In genomic region chr8:105373032-105373431, GRCm38 (mm10) we compare ENCODE assay signal across 14 mouse cellular contexts. TPM values are rescaled to one million over a fixed set of nuclear protein-coding genes. Genes with fewer than 3 reads are reported as not detected.
DNase-seq lines count a peak whose midpoint lies in the region; ATAC-seq lines count a peak whose summit lies in the region.
"Had no signal": no experiment of that assay in that cellular context is flagged by ENCODE, and none has a peak within 500 bp of the region (broad histone marks: within the 10 kb centered on the region; RNA-seq: fewer than 3 reads in every experiment).

Gene Plekhg4, plus strand, starts transcription at chr8:105373274.

- H3K27ac ChIP-seq in limb, embryonic 11.5 days (replicated peaks; ENCODE audit: low read depth, low read length) = no peak within 1 kb of the TSS
- H3K27ac ChIP-seq: heart, embryonic 15.5 days; kidney, embryonic 15.5 days had no signal

- peak within 1 kb of the TSS; percentile 36; the same call in 1 of the 2 replicates for H3K4me2 ChIP-seq in limb, embryonic 11.5 days (ENCODE audit: low read depth, severe bottlenecking)

- H3K36me3 ChIP-seq in limb, embryonic 11.5 days (ENCODE audit: control insufficient read depth, insufficient read depth, low read length) = no peaks in the 10 kb centered on the region
- H3K36me3 ChIP-seq: heart, embryonic 15.5 days; kidney, embryonic 15.5 days had no signal

- H3K9me3 ChIP-seq in limb, embryonic 11.5 days (ENCODE audit: control insufficient read depth, low read length) = no peaks in the 10 kb centered on the region
- H3K9me3 ChIP-seq: heart, embryonic 15.5 days; kidney, embryonic 15.5 days had no signal

- H3K4me3 ChIP-seq in limb, embryonic 11.5 days (ENCODE audit: low read depth, low read length) = no peak within 1 kb of the TSS

- no peak within 1 kb of the TSS for H3K9ac ChIP-seq in limb, embryonic 11.5 days (ENCODE audit: low read length)
- H3K9ac ChIP-seq: heart, embryonic 15.5 days; kidney, embryonic 15.5 days; liver, postnatal 0 days had no signal

- 0 out of 2 replicates have a peak, but pooled peaks cover 4% of the 10 kb centered on the region for H3K4me1 ChIP-seq in limb, embryonic 11.5 days (ENCODE audit: control insufficient read depth, insufficient read depth, low read length)

- intact Hi-C loops in heart, postnatal 10 days (cut with DNase I) = no loop called here

- no peak for ATAC-seq in limb, embryonic 11.5 days (ENCODE audit: insufficient number of reproducible peaks, low FRiP score, low TSS enrichment, low read depth)
- ATAC-seq: liver, postnatal 0 days had no signal

- WGBS in limb, embryonic 11.5 days = 56% methylated on average over 2 of the region's 2 CpGs

- DNase-seq in heart, adult 11 months = peak; percentile 72
- no peak for DNase-seq in heart, postnatal 10 days
- DNase-seq in 3134 (ENCODE audit: extremely low read depth, insufficient read length, low spot score) = peak; percentile 83
- peak; percentile 67 for DNase-seq in adrenal gland, postnatal 14 days
- no peak for DNase-seq in limb, embryonic 11.5 days (ENCODE audit: low spot score)
- DNase-seq in urinary bladder, postnatal 4 days (ENCODE audit: low spot score in 2 of 2) = no peak
- no peak for DNase-seq in lung, postnatal 14 days
- no peak for DNase-seq in lung, adult 18-20 months
- DNase-seq: liver, postnatal 0 days; right cerebral cortex, adult 18-20 months had no signal

- H3K27me3 ChIP-seq in limb, embryonic 11.5 days (ENCODE audit: control insufficient read depth, insufficient read depth, low read length) = no peaks in the 10 kb centered on the region
- H3K27me3 ChIP-seq: CH12.LX; kidney, embryonic 15.5 days had no signal

RNA-seq across cellular contexts. Expression of gene Plekhg4, which starts in this region (rescaled TPM):
- under 1 TPM in 1 of 2 experiments, not detected in 1; 0.12 TPM for total RNA-seq in heart, postnatal 10 days (2021)
- total RNA-seq in adrenal gland, postnatal 14 days (2021) = 0.26 and 0.98 TPM in 2 replicates
- 0.84 and 0.92 TPM in 2 replicates for polyA plus RNA-seq in limb, embryonic 11.5 days (2014; fragmentation: Nextera tagmentation; extraction: Ambion mirVana)
- total RNA-seq: monocyte, adult 5-6 weeks had no signal
- polyA plus RNA-seq: liver, postnatal 0 days had no signal

Comparison
In these comparisons a context has a peak if more than half of its experiments do, and no peak if none do; other contexts are left out.
1. DNase-seq: peak in heart, adult 11 months (single experiment) and 3134 (single experiment); none in heart, postnatal 10 days (0 of 2), limb, embryonic 11.5 days (single experiment), urinary bladder, postnatal 4 days (0 of 2), lung, postnatal 14 days (single experiment) and lung, adult 18-20 months (0 of 2).
2. Peak in DNase-seq in adrenal gland, postnatal 14 days; RNA of the gene not detected or under 1 TPM.